Mouse (Mus musculus) cortical plate, adult 2 months (tissue): ENCODE results near the gene Lins1.

Source experiments
- CTCF ChIP-seq: fragments of 200-500 bp; IDR thresholded peaks from 2 replicates; pipeline ENCODE4 v1.5.1; 2011; ENCODE audit warnings: mild to moderate bottlenecking, control low read depth, low read length; ENCODE audit not compliant: insufficient read depth; ENCODE audit errors: extremely low read depth
- POLR2A ChIP-seq: fragments of 200-500 bp; IDR thresholded peaks from 2 replicates; pipeline ENCODE4 v1.6.1; 2011; ENCODE audit warnings: mild to moderate bottlenecking, low read length, control low read depth; ENCODE audit not compliant: insufficient read depth; ENCODE audit errors: extremely low read depth

DNA sequence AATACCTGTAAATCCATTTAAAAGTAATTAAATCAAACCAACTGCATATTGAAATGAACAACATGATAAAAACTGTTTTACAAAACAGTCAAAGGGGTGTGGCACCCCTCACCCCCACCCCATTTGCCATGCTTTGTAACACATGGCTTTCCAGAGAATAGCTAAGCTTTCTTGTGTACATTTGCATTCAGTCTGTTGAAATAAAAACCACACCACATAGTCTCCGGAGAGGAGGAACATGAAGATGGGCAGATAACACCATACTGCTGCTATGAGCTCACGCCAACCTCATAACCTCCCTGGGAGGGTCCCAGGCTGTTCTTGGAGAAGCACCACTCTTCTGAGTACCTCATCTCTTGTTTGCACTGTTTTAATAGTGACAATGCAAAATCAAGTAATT, 40.5 kb upstream of the Lins1 start:
- TF ChIP-seq CTCF (no peak), POLR2A (no peak)
